Mouse (Mus musculus) retina, adult 2 months (tissue): ENCODE data around the gene Adcy1.

Source experiments
- DNase-seq: peaks from one replicate; pipeline ENCODE4 v3.0.0-alpha.2; 2012; ENCODE audit warnings: low read depth, low spot score

The Adcy1 gene

DNA sequence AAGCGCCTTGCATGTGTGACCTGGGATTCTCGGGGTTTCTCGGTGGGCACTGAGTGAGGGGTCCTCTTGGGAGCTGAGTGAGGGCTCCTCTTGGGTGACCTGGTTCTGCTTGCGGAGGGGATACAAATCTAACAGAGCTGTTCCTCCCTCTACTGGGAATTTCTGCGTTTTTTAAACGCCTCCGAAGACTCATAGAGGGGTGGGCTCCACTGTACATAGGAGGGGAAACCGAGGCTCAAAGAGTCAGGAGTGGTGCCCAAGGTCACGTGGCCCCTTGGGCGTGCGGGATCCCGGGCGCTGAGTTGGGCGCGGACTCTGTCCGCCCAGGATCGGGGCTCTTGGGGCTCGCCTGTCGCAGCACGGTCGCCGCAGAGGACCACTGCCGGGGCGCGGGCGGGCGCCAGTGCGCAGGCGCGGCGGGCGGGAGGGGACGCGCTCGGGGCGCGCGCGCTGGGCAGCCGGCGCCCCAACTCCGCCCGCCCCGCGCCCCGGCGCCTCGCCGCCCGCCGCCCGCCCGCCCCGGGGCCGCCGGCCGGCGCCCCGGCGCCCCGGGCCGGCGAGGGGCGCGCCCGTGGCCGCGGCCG, at the start of gene Adcy1:
Adcy1 (plus strand) TSS at position 489 of the 584 bp plus-strand sequence.
- DNase-seq: no peak

DNA sequence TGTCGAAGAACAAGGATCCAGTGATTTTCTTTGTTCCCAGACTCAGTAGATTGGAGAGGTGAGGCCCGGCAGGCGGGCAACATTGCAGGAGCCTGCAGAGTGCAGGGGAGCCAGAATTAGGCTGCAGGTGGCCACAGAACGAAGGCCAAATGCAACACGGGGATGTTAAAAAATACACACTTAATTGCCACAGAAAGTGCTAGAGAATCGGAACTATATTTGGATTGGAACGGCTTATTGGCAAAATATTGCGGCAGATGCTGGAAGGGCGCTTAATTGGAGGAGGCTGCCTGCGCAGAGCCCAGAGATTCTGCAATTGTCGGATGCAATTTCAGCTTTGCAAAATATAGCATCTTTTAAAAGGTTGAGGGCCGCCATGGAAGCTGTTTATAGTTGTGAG, 46.4 kb upstream of the Adcy1 start:
- DNase-seq: no peak

DNA sequence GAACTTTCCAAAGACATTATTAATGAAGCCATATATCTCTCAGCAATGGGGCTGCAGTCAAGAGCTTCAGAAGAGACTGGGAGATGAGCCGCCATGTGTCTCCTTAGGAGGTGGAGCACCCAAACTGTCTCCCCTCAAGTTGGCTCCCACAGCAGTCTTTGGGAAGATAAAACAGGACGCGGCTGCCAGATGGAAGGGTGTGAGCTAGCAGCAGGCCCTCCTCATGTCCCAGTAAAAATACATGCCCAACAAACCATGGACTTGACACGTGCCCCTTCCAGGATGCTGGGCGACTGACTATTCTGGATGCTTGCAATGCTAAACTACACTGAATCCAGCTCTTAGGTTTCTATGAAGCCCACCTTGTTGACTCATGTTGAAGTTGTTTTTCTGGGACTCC, 45.2 kb upstream of the Adcy1 start:
- no peak for DNase-seq

DNA sequence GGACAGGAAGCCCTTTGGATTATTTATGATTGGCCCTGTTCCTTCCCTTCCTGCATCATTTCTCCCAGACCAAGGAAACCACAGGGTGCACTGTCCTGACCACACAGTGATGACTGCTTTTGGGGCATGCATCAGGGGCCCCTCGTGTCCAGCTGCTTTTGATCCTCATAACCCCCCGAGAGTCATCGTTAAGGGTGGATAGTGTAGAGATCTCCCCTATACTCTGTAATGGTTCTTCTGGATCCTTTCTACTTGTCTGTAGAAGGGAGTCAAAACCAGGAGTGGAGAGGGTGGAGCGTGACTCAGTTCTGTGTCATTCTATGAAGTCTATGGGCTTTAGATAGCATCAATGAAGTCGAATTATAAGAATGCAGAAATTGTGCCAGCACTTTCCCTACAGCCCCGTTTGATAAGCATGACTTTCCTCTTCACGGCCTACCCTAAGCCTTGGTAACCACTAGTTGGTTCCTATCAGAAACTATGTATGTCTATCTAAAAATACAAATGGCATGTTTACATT, 44.2 kb upstream of the Adcy1 start:
- DNase-seq: no peak

DNA sequence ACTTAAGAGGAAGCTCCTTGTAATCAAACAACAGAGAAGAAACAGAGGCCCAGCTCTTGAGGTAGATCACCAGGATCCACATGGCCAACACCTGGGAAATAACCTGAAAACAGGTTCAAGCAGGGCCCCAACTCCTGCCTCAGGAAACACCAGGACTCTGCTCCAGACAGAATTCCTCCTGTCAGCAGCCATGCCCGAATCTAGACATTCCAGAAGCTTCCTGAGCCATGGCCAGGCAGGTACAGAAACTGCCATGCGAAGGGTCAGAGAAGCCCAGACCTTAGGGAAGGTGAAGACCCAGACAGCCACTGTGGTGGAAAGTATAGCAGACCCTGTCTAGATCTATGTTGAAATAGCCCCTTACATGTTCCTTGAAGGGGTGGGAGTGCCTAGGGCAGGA, 30.2 kb upstream of the Adcy1 start:
- no peak for DNase-seq

DNA sequence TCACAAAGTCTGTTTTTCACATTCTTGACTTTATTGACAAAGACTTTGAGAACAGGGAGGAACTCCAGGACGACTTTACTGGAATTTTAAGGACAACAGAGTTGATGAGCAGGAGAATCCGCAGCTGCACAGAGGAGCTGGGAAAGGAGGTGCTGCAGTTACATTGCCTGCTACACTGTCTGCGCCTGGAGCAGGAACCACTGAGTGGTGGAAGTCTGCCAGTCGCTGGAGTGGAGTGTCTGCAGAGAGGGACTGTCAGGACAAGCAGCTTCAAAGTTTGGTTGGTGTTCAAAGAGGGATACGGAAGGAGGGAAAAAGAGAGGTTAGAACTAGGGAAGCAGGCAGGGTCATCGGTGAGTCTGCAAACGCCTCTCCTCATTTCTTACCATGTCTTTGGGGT, 23.6 kb upstream of the Adcy1 start:
- DNase-seq: no peak

DNA sequence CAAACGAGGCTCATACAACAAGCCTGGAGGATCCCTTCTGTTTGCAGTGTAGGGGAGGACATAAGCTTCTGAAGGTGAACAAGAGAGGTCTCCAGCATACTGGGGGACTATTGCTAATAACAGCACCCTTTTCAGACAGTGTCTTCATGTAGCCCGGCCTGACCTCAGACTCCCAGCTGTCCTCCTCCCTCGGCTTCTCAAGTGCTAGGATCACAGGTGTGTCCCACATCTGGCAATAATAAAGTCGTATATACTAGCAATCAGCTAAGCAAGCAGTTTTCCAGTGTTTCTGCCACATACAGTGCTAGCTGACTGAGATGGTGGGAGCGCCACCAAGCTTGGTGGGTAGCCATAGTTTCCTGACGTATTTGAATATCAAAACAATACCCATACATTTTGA, 22.5 kb upstream of the Adcy1 start:
- no peak for DNase-seq

DNA sequence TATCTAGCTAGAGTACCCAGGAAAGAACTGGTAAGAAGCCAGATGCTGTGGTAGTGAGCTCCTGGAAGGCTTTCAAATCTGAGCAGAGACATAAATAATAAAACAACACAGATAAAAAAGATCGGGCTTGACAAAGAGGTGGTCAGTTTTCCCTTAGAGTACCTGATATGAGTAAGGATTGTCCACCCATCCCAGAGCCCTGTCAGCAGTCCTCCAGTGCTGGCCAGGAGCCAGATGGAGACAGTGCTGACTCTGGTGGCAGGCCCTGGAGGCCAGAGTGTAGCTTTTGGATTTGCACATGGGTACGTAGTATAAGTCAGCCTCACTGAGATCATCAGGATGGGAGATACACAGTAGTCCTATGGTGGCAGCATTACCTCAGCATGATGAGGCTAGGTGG, 16.1 kb upstream of the Adcy1 start:
- DNase-seq: no peak

DNA sequence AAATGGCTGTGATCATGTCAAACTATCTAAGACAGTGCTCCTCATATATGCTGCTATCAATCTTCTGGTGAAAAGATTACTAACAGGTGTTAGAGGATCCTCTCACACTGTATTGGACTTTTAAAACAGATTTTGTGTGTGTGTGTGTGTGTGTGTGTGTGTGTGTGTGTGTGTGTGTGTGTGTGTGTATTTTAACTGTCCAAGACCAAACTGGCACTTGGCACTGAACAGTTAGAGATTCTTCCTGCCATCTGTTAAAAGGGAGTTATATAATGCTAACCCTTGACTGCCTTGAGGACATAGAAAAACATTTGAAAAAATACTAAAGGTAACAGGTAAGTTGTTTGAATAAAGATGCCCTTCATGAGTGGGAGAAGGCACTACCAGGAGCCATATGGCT, 15.7 kb upstream of the Adcy1 start:
- no peak for DNase-seq

DNA sequence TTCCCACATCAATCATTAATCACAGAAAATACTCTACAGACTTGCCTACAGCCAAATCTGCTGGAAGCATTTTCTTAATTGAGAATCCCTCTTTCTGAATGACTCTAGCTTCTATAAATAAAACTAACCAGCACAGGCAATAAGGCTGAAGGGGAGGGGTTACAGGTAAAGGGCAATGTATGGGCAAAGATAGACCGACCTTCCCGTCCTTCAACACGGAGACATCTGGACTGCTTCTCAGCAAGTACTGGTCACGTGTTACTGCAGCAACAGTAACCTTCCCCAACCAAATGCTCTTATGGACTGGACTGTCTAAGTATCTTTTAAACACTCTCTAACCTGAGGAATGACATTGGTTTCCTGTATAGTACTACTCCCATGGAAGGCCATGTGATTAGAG, 9.6 kb upstream of the Adcy1 start:
- no peak for DNase-seq

DNA sequence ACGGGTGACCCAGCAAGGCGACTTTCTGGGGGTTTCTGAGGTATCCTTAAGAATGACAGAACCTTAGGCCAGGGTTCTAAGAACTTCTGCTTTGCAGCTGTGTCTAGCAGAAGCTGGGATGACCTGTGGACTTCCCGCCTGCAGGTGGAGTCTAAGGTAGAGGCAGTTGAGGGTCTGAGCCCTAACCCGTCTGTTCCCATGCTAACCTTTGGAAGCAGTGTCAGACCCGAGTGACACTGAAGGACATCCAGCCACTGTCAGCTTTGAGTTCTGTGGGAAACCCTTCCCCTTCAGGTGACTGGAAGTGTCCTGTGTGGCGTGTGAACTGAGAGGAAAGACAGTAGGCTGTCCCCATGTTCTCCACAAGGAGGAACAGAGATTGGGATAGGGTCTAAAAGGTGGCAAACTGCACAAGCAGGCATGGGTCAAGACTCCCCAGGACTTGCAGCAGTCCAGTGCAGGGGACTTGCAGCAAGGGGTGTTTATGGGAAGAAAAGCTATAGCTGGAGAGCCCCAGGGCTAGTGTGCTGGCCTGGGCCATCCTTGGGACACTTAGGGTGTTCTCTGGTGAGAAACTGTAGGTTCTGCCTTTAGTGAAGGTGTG, 8.5 kb upstream of the Adcy1 start:
- DNase-seq: no peak

DNA sequence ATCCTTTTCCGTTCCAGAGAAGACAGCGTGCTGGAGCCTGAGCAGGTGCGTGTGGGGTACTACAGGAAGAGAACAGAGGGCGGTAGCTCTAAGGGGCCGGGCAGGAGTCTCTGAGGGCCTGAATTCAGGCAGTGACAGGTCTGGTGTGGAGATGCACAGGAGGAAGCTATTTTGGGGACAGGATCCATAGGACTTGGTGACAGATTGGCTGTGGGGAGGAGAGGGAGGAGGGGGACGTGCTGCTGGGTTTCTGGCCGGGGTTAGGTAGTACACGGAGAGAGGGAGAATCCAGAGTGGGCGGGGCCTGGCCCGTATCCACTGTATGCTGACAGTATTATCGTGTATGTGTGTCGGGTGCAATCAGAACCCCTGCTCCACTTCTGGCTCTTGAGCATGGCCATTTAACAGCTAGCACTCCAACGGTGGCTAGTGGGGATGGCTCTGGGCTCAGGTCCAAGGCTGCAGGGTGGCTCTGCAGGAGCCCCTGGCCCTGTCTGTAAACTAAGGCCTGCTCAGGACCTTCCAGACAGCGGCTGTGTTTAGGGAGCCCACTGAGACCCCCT, 7.8 kb upstream of the Adcy1 start:
- DNase-seq: peak; percentile 53

DNA sequence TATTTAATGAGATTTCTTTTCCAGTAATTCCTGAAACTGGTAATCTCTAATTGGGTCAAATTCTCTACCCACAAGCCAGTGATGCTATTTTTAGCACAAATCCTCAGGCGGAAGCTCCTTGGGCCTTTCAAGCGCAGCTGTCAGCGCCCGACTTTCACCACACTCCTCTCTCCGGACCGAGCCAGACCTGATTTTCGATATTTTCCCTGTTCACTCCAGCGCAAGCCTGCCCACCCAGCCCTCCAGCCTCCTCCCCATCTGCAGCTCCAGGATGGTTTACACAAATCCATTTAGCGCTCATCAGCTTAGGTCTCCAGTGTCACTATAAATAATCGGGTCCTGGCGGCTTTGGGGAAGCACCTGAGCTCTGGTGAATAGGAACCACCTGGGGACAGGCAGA, 7.2 kb upstream of the Adcy1 start:
- peak; percentile 78 for DNase-seq

DNA sequence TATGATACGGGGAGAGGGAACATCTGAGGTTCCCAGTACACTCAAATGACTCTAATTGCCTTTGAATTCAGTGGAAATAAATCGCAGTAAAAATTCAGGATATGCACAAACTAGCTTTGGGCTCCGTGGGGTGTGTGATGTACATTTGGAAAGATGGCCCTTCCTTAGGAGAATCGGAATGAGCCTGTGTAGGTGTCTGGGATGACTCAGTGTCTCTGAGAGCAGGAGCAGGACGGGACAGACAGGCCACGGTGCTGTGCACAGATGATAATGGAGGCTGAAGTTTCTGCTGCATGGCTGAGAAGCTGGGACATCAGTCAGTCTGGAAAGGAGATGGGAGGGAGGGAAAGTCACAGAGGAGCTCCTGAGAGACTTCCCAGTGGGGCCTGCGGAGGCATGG, 5.5 kb upstream of the Adcy1 start:
- DNase-seq: no peak

DNA sequence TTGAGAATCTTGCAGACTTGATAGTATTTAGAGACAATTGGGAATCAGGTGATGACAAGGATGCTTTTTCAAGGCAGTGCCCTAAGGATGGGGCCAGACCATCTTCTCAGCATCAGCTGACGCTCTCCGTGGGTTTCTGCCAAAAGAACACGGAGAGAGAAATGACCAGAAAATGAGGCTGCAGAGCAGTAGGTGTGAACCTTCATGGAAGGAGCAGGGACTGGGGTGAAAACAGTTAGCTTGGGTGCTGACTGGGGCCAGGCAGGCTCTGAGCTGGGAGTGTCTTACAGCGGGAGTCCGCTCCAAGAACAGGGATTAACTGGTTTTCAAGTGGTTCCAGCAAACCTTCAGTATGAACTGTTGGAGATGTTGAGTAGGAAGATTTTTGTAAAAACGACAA, 1.3 kb upstream of the Adcy1 start:
- DNase-seq: no peak

DNA sequence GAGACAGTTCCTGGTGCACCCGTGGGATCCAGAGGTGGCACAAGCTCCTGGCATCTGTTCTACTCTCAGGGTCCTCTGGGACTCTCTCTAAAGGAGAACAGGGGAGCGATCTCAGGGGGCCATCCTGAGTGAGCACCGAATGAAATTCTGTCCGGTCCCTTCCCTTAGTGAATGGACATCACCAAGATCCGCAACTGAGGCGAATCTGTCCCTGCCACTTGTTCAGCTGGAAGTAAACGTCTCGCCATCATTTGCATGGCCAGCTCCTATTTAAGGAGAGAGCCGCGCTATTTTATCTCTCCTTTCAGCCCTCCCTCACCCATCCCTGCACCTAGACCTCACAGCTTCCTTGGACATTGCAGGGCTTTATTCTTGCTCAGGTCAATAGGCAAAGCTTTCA, 723 bp upstream of the Adcy1 start:
- DNase-seq: no peak

DNA sequence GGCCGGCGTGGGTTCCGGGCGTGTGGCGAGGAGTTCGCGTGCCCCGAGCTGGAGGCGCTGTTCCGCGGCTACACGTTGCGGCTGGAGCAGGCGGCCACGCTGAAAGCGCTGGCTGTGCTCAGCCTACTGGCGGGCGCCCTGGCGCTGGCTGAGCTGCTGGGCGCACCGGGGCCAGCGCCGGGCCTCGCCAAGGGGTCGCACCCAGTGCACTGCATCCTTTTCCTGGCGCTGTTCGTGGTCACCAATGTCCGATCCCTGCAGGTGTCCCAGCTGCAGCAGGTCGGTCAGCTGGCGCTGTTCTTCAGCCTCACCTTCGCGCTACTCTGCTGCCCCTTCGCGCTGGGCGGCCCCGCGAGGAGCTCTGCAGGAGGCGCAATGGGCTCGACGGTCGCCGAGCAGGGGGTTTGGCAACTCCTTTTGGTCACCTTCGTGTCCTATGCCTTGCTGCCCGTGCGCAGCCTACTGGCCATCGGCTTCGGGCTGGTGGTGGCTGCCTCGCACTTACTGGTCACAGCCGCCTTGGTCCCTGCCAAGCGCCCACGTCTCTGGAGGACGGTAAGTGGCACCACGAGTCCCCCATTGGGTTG, 485 bp downstream of the Adcy1 start:
- DNase-seq: no peak

DNA sequence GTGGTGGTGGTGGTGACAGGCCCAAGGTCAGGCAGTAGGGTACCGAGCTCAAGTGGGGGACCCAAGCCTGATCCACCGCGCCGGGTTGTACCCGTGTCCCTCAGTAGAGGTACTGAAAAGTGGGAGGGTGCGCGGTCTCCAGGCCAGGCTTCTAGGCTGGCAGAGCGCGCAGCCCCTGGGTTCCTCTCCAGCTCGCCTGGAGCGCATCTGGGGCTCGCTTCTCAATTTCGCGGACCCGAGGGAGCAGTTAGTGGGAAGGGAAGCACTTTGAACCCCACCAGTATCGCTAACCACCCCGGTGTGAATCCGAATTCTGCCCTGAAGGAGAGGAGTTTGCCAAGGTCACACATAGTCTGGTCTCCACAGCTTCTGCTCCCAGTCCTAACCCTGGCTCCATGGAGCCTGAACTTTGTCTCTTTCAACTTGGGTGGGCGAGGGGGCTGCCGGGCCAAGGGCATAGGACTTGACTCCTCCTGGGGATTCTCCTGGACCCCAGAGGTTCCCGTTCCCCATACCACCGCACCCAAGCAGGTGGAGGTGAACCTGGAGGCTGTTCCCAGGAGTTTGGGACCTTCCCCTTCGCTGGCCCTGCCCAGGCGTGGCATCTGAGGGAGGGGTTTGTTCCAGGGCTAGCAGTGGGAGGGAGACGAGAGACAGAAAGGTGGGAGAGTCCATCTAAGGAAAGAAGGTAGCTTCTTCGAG, 1.3 kb downstream of the Adcy1 start:
- DNase-seq: no peak

DNA sequence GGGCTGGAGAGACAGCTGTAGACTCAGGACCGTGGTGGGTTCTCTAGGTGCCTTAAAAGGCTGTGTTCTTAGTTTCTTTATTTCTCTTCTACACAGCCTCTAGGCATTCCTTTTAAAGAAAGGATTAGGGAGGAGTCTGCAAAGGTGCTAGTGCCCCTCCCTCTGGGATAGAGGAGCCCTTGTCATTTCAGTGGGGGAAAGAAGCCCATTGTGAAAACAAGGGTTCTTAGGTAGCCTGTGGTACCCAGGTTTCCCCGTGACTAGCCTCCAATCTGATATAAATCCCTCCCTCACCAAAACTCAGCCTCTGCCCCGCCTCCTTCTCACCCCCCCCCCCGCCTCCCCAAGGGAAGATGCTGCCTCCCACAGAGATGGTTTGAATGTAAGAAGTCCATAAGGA, 2.1 kb downstream of the Adcy1 start:
- DNase-seq: no peak

DNA sequence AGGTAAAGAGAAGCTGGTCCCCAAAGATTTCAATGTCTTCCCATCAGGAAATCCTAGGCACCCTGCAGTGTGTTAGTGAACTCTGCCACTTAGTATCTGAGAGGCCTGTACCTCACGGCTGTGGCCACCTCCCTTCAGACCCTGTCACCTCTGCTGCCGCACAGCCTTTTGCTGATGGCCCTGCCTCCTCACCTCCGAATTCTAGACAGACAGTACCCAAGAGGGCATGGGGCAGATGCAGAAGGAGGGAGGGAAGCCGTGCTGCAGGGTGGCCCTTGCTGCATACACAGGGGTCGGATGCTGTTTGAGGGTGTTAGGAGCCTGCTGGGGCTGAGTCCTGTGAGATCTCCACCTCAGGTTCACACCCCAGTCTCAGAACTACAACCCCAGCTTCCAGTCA, 2.6 kb downstream of the Adcy1 start:
- no peak for DNase-seq

DNA sequence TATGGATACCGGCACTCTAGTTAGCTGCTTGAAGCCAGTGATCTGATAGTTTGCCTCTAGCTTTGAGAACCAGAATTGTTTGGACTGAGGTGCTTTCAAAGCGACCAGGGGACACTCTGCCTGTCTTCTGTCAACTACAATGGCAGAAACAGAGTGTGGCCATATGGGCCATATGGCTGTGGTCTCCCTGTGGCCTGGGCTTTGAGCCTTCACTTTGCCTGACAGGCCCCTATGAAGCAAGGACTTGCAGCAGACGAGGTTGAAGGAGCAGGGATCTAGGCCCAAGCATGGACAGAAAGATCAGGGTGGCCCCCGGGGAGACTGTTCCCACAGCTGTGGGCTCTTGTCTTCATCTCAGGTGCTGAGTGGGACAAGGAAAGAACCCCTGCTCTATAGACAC, 4.0 kb downstream of the Adcy1 start:
- no peak for DNase-seq

DNA sequence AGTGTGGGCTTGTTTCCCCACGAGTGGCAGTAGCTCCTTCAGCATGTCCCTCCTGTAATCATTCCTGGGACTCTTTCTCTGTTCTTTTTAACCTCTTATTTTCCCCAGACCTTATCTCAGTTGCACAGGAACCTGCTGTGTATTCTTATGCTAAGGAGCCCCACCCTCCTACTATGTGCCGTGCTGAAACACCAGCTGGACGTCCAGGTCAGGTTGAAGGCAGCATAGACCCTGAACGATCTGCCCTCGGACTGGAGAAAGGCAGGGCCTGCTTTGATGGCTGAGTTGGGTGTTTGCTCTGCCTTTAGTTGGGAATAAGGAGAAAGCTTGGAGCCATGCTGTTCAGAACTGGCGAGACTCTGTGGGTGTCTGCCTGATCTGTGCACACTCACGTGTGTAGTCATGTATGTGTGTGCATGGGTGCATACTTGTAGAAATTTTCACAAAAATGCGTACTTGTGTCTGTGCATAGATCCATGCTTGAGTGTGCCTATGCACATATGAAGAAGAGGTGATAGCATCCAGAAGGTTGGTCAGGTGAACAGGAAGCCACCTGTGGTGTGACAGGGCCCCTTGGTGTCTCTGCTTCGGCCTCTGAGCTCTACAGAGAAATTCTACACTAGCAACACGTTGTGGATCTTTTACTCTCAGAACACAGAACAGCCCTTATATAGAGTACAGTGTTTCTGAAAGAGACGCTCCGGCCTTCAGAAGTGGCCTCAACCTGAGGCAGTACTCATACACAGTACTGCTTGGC, 5.4 kb downstream of the Adcy1 start:
- no peak for DNase-seq
